Mouse (Mus musculus): ENCODE results near the gene Rgsl1. TPM values are rescaled to one million over a fixed set of nuclear protein-coding genes. Genes with fewer than 3 reads are reported as not detected.

The Rgsl1 gene
- polyA plus RNA-seq, 1 experiment, result 0.36 TPM

GRCm38 (mm10) chr1:153842121-153842740, 1.7 kb downstream of the Rgsl1 start:
- Histone ChIP-seq H3K4me3 (ENCODE audit: insufficient read depth, low read length) (no peak overlapping the region), H3K4me1 (ENCODE audit: control insufficient read depth, insufficient read depth, low read length) (peaks cover 3% of the 10 kb centered on the region), H3K27ac (ENCODE audit: insufficient read depth, low read depth, low read length) (no peak overlapping the region)
- TF ChIP-seq POLR2A (IDR thresholded peaks at IDR 0.05; ENCODE audit: borderline replicate concordance, low read depth, low read length) (no peak), CTCF (IDR thresholded peaks at IDR 0.05; ENCODE audit: low read depth, low read length) (no peak)

- no peak for TF ChIP-seq POLR2A (IDR thresholded peaks at IDR 0.05; ENCODE audit: borderline replicate concordance, low read depth, low read length)
- no peak for TF ChIP-seq CTCF (IDR thresholded peaks at IDR 0.05; ENCODE audit: low read depth, low read length)
- Histone ChIP-seq H3K27ac (ENCODE audit: insufficient read depth, low read depth, low read length) (peak overlapping the region; percentile 17; the same call in 1 of the 2 replicates), H3K4me3 (ENCODE audit: insufficient read depth, low read length) (no peak overlapping the region), H3K4me1 (ENCODE audit: control insufficient read depth, insufficient read depth, low read length) (peaks cover 9% of the 10 kb centered on the region)
Measured at GRCm38 (mm10) chr1:153836036-153836435, 7.9 kb downstream of the Rgsl1 start.

GRCm38 (mm10) chr1:153830746-153831145, 13.2 kb downstream of the Rgsl1 start:
- no peak for TF ChIP-seq POLR2A (IDR thresholded peaks at IDR 0.05; ENCODE audit: borderline replicate concordance, low read depth, low read length)
- Histone ChIP-seq H3K4me3 (ENCODE audit: insufficient read depth, low read length) (no peak overlapping the region), H3K27ac (ENCODE audit: insufficient read depth, low read depth, low read length) (no peak overlapping the region), H3K4me1 (ENCODE audit: control insufficient read depth, insufficient read depth, low read length) (peaks cover 2% of the 10 kb centered on the region)

- Histone ChIP-seq H3K4me1 (ENCODE audit: control insufficient read depth, insufficient read depth, low read length) (no peaks in the 10 kb centered on the region), H3K27ac (ENCODE audit: insufficient read depth, low read depth, low read length) (no peak overlapping the region), H3K4me3 (ENCODE audit: insufficient read depth, low read length) (no peak overlapping the region)
- TF ChIP-seq CTCF (IDR thresholded peaks at IDR 0.05; ENCODE audit: low read depth, low read length) (no peak), POLR2A (IDR thresholded peaks at IDR 0.05; ENCODE audit: borderline replicate concordance, low read depth, low read length) (no peak)
Measured at GRCm38 (mm10) chr1:153820216-153820615, 23.7 kb downstream of the Rgsl1 start.

GRCm38 (mm10) chr1:153814278-153814677, 29.7 kb downstream of the Rgsl1 start:
- Histone ChIP-seq H3K4me1 (ENCODE audit: control insufficient read depth, insufficient read depth, low read length) (no peaks in the 10 kb centered on the region; the same call in 1 of the 2 replicates), H3K4me3 (ENCODE audit: insufficient read depth, low read length) (no peak overlapping the region), H3K27ac (ENCODE audit: insufficient read depth, low read depth, low read length) (no peak overlapping the region)
- no peak for TF ChIP-seq CTCF (IDR thresholded peaks at IDR 0.05; ENCODE audit: low read depth, low read length)
- TF ChIP-seq POLR2A (IDR thresholded peaks at IDR 0.05; ENCODE audit: borderline replicate concordance, low read depth, low read length), result no peak

- TF ChIP-seq POLR2A (IDR thresholded peaks at IDR 0.05; ENCODE audit: borderline replicate concordance, low read depth, low read length) (no peak), CTCF (IDR thresholded peaks at IDR 0.05; ENCODE audit: low read depth, low read length) (no peak)
- Histone ChIP-seq H3K27ac (ENCODE audit: insufficient read depth, low read depth, low read length) (no peak overlapping the region), H3K4me3 (ENCODE audit: insufficient read depth, low read length) (peak overlapping the region; percentile 13; the same call in 1 of the 2 replicates), H3K4me1 (ENCODE audit: control insufficient read depth, insufficient read depth, low read length) (peaks cover 24% of the 10 kb centered on the region)
Measured at GRCm38 (mm10) chr1:153807390-153807993, 36.5 kb downstream of the Rgsl1 start.

GRCm38 (mm10) chr1:153803530-153803929, 40.4 kb downstream of the Rgsl1 start:
- H3K27ac ChIP-seq (ENCODE audit: insufficient read depth, low read depth, low read length), result peak overlapping the region; percentile 98

GRCm38 (mm10) chr1:153802691-153803090, 41.3 kb downstream of the Rgsl1 start:
- H3K4me3 ChIP-seq (ENCODE audit: insufficient read depth, low read length), result peak overlapping the region; percentile 3; the same call in 1 of the 2 replicates
- H3K4me1 ChIP-seq (ENCODE audit: control insufficient read depth, insufficient read depth, low read length), result peaks cover 28% of the 10 kb centered on the region
- H3K27ac ChIP-seq (ENCODE audit: insufficient read depth, low read depth, low read length), result peak overlapping the region; percentile 98
- TF ChIP-seq CTCF (IDR thresholded peaks at IDR 0.05; ENCODE audit: low read depth, low read length), result no peak
- TF ChIP-seq POLR2A (IDR thresholded peaks at IDR 0.05; ENCODE audit: borderline replicate concordance, low read depth, low read length), result no peak

More at GRCm38 (mm10) chr1:153803530-153803929, 40.4 kb downstream of the Rgsl1 start:
- TF ChIP-seq CTCF (IDR thresholded peaks at IDR 0.05; ENCODE audit: low read depth, low read length) (no peak), POLR2A (IDR thresholded peaks at IDR 0.05; ENCODE audit: borderline replicate concordance, low read depth, low read length) (no peak)
- Histone ChIP-seq H3K4me1 (ENCODE audit: control insufficient read depth, insufficient read depth, low read length) (peaks cover 30% of the 10 kb centered on the region), H3K4me3 (ENCODE audit: insufficient read depth, low read length) (no peak overlapping the region)

- Histone ChIP-seq H3K4me1 (ENCODE audit: control insufficient read depth, insufficient read depth, low read length) (peaks cover 38% of the 10 kb centered on the region), H3K4me3 (ENCODE audit: insufficient read depth, low read length) (no peak overlapping the region), H3K27ac (ENCODE audit: insufficient read depth, low read depth, low read length) (no peak overlapping the region)
- TF ChIP-seq POLR2A (IDR thresholded peaks at IDR 0.05; ENCODE audit: borderline replicate concordance, low read depth, low read length) (no peak), CTCF (IDR thresholded peaks at IDR 0.05; ENCODE audit: low read depth, low read length) (no peak)
Measured at GRCm38 (mm10) chr1:153794241-153794640, 49.7 kb downstream of the Rgsl1 start.

- Histone ChIP-seq H3K4me3 (ENCODE audit: insufficient read depth, low read length) (no peak overlapping the region), H3K27ac (ENCODE audit: insufficient read depth, low read depth, low read length) (peak overlapping the region; percentile 46), H3K4me1 (ENCODE audit: control insufficient read depth, insufficient read depth, low read length) (peaks cover 35% of the 10 kb centered on the region)
- TF ChIP-seq CTCF (IDR thresholded peaks at IDR 0.05; ENCODE audit: low read depth, low read length) (no peak), POLR2A (IDR thresholded peaks at IDR 0.05; ENCODE audit: borderline replicate concordance, low read depth, low read length) (no peak)
Measured at GRCm38 (mm10) chr1:153790708-153791107, 53.2 kb downstream of the Rgsl1 start.

All from bone marrow macrophage, adult 2 months (primary cell).